Mouse (Mus musculus): ENCODE results near the gene Zbed3.
A peak's percentile ranks its signal among the peaks of the same experiment; 100 is the strongest.

Zbed3 gene

GRCm38 (mm10) chr13:95307100-95307655, 16.2 kb upstream of the Zbed3 start:
- H3K9me3 ChIP-seq (ENCODE audit: low read length) = no peaks in the 10 kb centered on the region
- no peaks in the 10 kb centered on the region for H3K4me1 ChIP-seq (replicated peaks; ENCODE audit: low read depth, low read length)
- no peak for TF ChIP-seq CTCF (conservative IDR thresholded peaks at IDR 0.05; ENCODE audit: low read length)
- no peak for TF ChIP-seq NANOG (IDR thresholded peaks at IDR 0.05; ENCODE audit: borderline replicate concordance, low read length)
- no peak for TF ChIP-seq POU5F1 (IDR thresholded peaks at IDR 0.05; ENCODE audit: borderline replicate concordance, low read length)
- no peak overlapping the region for H3K4me3 ChIP-seq (replicated peaks; ENCODE audit: low read length)
- H3K36me3 ChIP-seq (ENCODE audit: insufficient read depth, low read length) = no peaks in the 10 kb centered on the region
- peaks cover 7% of the 10 kb centered on the region; the same call in 1 of the 2 replicates for H3K27me3 ChIP-seq (ENCODE audit: insufficient read depth, low read length)

GRCm38 (mm10) chr13:95312016-95312415, 11.4 kb upstream of the Zbed3 start:
- Histone ChIP-seq H3K9me3 (ENCODE audit: low read length) (no peaks in the 10 kb centered on the region), H3K27me3 (ENCODE audit: insufficient read depth, low read length) (peaks cover 12% of the 10 kb centered on the region), H3K4me1 (replicated peaks; ENCODE audit: low read depth, low read length) (no peaks in the 10 kb centered on the region), H3K4me3 (replicated peaks; ENCODE audit: low read length) (no peak overlapping the region), H3K36me3 (ENCODE audit: insufficient read depth, low read length) (no peaks in the 10 kb centered on the region)
- TF ChIP-seq CTCF (conservative IDR thresholded peaks at IDR 0.05; ENCODE audit: low read length) = no peak
- TF ChIP-seq POU5F1 (IDR thresholded peaks at IDR 0.05; ENCODE audit: borderline replicate concordance, low read length) = no peak
- no peak for TF ChIP-seq NANOG (IDR thresholded peaks at IDR 0.05; ENCODE audit: borderline replicate concordance, low read length)

GRCm38 (mm10) chr13:95319153-95319552, 4.3 kb upstream of the Zbed3 start:
- Histone ChIP-seq H3K4me1 (replicated peaks; ENCODE audit: low read depth, low read length) (peaks cover 8% of the 10 kb centered on the region), H3K27me3 (ENCODE audit: insufficient read depth, low read length) (peaks cover 3% of the 10 kb centered on the region; the same call in 1 of the 2 replicates), H3K36me3 (ENCODE audit: insufficient read depth, low read length) (no peaks in the 10 kb centered on the region), H3K4me3 (replicated peaks; ENCODE audit: low read length) (no peak overlapping the region), H3K9me3 (ENCODE audit: low read length) (no peaks in the 10 kb centered on the region)
- TF ChIP-seq NANOG (IDR thresholded peaks at IDR 0.05; ENCODE audit: borderline replicate concordance, low read length) = no peak
- no peak for TF ChIP-seq CTCF (conservative IDR thresholded peaks at IDR 0.05; ENCODE audit: low read length)
- no peak for TF ChIP-seq POU5F1 (IDR thresholded peaks at IDR 0.05; ENCODE audit: borderline replicate concordance, low read length)

DNA sequence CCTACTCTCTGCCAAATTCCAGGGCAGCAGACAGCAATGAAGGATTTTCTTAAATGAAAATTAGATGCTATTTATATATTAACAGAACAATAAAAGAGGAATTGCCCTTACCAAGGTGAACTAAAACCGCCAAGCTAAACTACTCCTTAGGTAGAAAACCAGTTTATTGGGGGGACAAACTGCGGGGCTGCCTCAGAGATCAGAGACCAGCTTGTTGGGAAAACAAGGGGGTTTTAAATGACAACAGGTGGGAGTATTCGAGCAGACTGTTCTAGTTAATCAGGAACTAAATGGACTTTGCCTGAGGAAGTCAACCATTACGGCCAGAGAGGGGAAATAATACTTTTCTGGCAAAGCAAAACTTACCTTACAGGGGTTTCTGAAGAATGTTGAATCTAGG, 3.0 kb upstream of the Zbed3 start:
- H3K27me3 ChIP-seq (ENCODE audit: insufficient read depth, low read length) = peaks cover 3% of the 10 kb centered on the region; the same call in 1 of the 2 replicates
- TF ChIP-seq CTCF (conservative IDR thresholded peaks at IDR 0.05; ENCODE audit: low read length) = no peak
- TF ChIP-seq POU5F1 (IDR thresholded peaks at IDR 0.05; ENCODE audit: borderline replicate concordance, low read length) = no peak
- no peak for TF ChIP-seq NANOG (IDR thresholded peaks at IDR 0.05; ENCODE audit: borderline replicate concordance, low read length)
- H3K9me3 ChIP-seq (ENCODE audit: low read length) = no peaks in the 10 kb centered on the region
- no peaks in the 10 kb centered on the region for H3K36me3 ChIP-seq (ENCODE audit: insufficient read depth, low read length)
- peaks cover 13% of the 10 kb centered on the region for H3K4me1 ChIP-seq (replicated peaks; ENCODE audit: low read depth, low read length)
- no peak overlapping the region for H3K4me3 ChIP-seq (replicated peaks; ENCODE audit: low read length)

DNA sequence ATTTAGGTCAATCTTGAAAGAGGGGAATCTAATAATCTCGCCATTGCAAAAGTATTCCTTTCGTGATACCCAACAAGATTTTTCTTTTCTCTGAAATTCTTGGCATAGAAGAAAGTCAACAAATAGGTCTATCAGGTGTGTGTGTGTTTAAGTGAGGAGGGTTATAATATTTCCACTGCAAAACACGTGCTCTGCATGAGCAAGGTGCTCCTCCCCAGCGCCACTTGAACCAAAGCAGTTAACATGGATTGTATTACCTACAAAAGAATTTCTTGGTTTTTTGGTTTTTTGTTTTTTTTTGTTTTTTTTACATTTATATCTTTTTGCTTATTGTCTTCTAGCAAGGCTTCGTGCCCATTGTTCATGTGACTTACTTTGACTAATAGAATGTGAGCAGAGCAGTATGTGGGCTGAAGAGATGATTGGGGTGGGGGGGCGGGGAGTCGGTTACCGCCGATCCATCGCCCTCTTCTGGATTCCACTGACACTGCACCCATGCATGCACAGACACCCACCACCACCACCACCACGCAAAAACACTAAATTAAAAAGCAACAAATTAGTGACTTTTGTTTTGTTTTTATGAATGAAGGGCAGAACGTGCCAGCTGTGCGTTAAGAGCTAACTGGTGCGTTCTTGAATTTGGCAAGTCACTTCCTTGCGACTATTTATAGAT, 676 bp downstream of the Zbed3 start:
- H3K4me3 ChIP-seq (replicated peaks; ENCODE audit: low read length) = peak overlapping the region; percentile 82
- H3K36me3 ChIP-seq (ENCODE audit: insufficient read depth, low read length) = no peaks in the 10 kb centered on the region
- H3K27me3 ChIP-seq (ENCODE audit: insufficient read depth, low read length) = peaks cover 1% of the 10 kb centered on the region; the same call in 1 of the 2 replicates
- peaks cover 43% of the 10 kb centered on the region for H3K4me1 ChIP-seq (replicated peaks; ENCODE audit: low read depth, low read length)
- H3K9me3 ChIP-seq (ENCODE audit: low read length) = no peaks in the 10 kb centered on the region
- TF ChIP-seq CTCF (conservative IDR thresholded peaks at IDR 0.05; ENCODE audit: low read length) = peak; percentile 27
- TF ChIP-seq NANOG (IDR thresholded peaks at IDR 0.05; ENCODE audit: borderline replicate concordance, low read length) = no peak

DNA sequence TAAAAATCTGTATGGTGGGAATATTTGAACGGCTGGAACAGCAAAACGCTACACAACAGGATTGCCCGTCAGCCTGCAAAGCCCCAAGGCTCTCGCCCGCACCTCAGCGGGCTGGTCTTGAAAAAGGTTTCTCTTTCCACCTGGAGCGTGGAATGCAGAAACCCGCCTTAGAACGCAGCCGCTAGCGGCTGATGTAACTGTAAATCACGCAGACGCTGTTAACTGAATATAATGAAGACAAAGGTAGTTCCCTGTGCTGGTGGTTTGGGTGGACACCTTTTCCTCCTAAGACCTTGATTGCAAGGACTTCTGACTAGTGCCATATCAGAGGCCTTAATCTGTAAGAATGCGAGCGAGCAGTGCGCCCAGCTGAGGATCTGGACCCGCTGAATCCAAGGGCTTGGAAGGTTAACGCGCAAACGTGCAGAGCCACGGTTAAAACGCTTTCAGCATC, 1.2 kb downstream of the Zbed3 start:
- H3K4me3 ChIP-seq (replicated peaks; ENCODE audit: low read length) = peak overlapping the region; percentile 82
- TF ChIP-seq CTCF (conservative IDR thresholded peaks at IDR 0.05; ENCODE audit: low read length) (no peak), NANOG (IDR thresholded peaks at IDR 0.05; ENCODE audit: borderline replicate concordance, low read length) (no peak), POU5F1 (IDR thresholded peaks at IDR 0.05; ENCODE audit: borderline replicate concordance, low read length) (no peak)
- H3K9me3 ChIP-seq (ENCODE audit: low read length) = no peaks in the 10 kb centered on the region
- peaks cover 49% of the 10 kb centered on the region for H3K4me1 ChIP-seq (replicated peaks; ENCODE audit: low read depth, low read length)
- H3K36me3 ChIP-seq (ENCODE audit: insufficient read depth, low read length) = no peaks in the 10 kb centered on the region
- H3K27me3 ChIP-seq (ENCODE audit: insufficient read depth, low read length) = no peaks in the 10 kb centered on the region

- Histone ChIP-seq H3K4me3 (replicated peaks; ENCODE audit: low read length) (peak overlapping the region; percentile 82), H3K27me3 (ENCODE audit: insufficient read depth, low read length) (no peaks in the 10 kb centered on the region), H3K9me3 (ENCODE audit: low read length) (no peaks in the 10 kb centered on the region), H3K4me1 (replicated peaks; ENCODE audit: low read depth, low read length) (peaks cover 55% of the 10 kb centered on the region), H3K36me3 (ENCODE audit: insufficient read depth, low read length) (no peaks in the 10 kb centered on the region)
- TF ChIP-seq POU5F1 (IDR thresholded peaks at IDR 0.05; ENCODE audit: borderline replicate concordance, low read length) (no peak), CTCF (conservative IDR thresholded peaks at IDR 0.05; ENCODE audit: low read length) (no peak), NANOG (IDR thresholded peaks at IDR 0.05; ENCODE audit: borderline replicate concordance, low read length) (no peak)
These were observed 1.9 kb downstream of the Zbed3 start for GRCm38 (mm10) chr13:95325080-95325906.

DNA sequence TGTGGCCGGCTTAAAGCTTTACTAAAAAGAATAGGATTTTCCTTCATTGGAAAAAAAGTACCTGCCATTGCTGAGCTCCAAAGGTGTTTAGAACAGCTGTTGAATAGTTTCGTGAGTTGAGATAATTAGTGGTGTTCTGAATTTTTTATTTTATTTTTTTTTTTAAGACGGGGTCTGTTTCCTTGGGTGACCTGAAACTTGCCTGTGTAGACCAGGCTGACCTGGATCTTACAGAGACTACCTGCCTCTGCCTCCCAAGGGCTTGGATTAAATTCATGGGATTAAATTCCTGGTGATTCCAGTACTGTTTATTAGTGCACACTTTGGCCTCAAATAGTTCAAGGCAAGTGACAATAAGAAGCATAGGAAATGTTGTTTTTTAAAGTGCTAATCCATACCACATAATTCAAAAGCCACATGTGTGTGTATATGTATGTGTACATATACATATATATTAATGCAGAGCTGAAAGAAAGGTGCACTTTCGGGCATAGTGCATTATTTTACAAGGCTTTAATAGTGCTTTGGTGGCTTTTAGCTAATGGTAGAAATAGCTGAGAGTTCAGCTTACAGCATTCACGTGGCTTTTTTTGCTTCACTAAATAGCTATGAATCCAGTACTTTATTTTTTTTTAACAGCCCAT, 2.6 kb downstream of the Zbed3 start:
- H3K9me3 ChIP-seq (ENCODE audit: low read length) = no peaks in the 10 kb centered on the region
- peak overlapping the region; percentile 82 for H3K4me3 ChIP-seq (replicated peaks; ENCODE audit: low read length)
- no peaks in the 10 kb centered on the region for H3K27me3 ChIP-seq (ENCODE audit: insufficient read depth, low read length)
- peaks cover 62% of the 10 kb centered on the region for H3K4me1 ChIP-seq (replicated peaks; ENCODE audit: low read depth, low read length)
- TF ChIP-seq POU5F1 (IDR thresholded peaks at IDR 0.05; ENCODE audit: borderline replicate concordance, low read length) (no peak), NANOG (IDR thresholded peaks at IDR 0.05; ENCODE audit: borderline replicate concordance, low read length) (no peak), CTCF (conservative IDR thresholded peaks at IDR 0.05; ENCODE audit: low read length) (no peak)
- no peaks in the 10 kb centered on the region for H3K36me3 ChIP-seq (ENCODE audit: insufficient read depth, low read length)

Measured in E14TG2a.4 (cell line).